Mouse (Mus musculus) B cell, adult 2 months (primary cell): Measurements from ENCODE around the gene Pdzrn3.

Experiments
- DNase-seq, 2 experiments: peaks; one replicate each; pipeline ENCODE4 v3.0.0; 2022

The Pdzrn3 gene

GRCm38 (mm10) chr6:101327196-101327595 lies 50.5 kb downstream of the Pdzrn3 start:
- no peak for DNase-seq

- no peak for DNase-seq
Measured at GRCm38 (mm10) chr6:101325842-101326639, 51.7 kb downstream of the Pdzrn3 start.

- no peak for DNase-seq
Measured at GRCm38 (mm10) chr6:101322580-101322979, 55.1 kb downstream of the Pdzrn3 start.

- no peak for DNase-seq
Measured at GRCm38 (mm10) chr6:101320386-101320785, 57.3 kb downstream of the Pdzrn3 start.

GRCm38 (mm10) chr6:101319374-101319967 lies 58.2 kb downstream of the Pdzrn3 start:
- DNase-seq: no peak

- DNase-seq: no peak
Measured at GRCm38 (mm10) chr6:101318530-101318929, 59.2 kb downstream of the Pdzrn3 start.

GRCm38 (mm10) chr6:101311446-101311845 lies 66.3 kb downstream of the Pdzrn3 start:
- no peak for DNase-seq

- DNase-seq: no peak
Measured at GRCm38 (mm10) chr6:101310491-101310890, 67.2 kb downstream of the Pdzrn3 start.

- DNase-seq: no peak
Measured at GRCm38 (mm10) chr6:101307964-101308531, 69.6 kb downstream of the Pdzrn3 start.

- DNase-seq: no peak
Measured at GRCm38 (mm10) chr6:101306834-101307233, 70.9 kb downstream of the Pdzrn3 start.

GRCm38 (mm10) chr6:101305543-101305942 lies 72.2 kb downstream of the Pdzrn3 start:
- no peak for DNase-seq

GRCm38 (mm10) chr6:101303959-101304738 lies 73.5 kb downstream of the Pdzrn3 start:
- no peak for DNase-seq

- DNase-seq: no peak
Measured at GRCm38 (mm10) chr6:101303501-101303900, 74.2 kb downstream of the Pdzrn3 start.

- no peak for DNase-seq
Measured at GRCm38 (mm10) chr6:101301154-101301553, 76.5 kb downstream of the Pdzrn3 start.

GRCm38 (mm10) chr6:101299434-101299833 lies 78.3 kb downstream of the Pdzrn3 start:
- DNase-seq: no peak

- no peak for DNase-seq
Measured at GRCm38 (mm10) chr6:101297563-101298520, 79.9 kb downstream of the Pdzrn3 start.

- no peak for DNase-seq
Measured at GRCm38 (mm10) chr6:101296997-101297396, 80.7 kb downstream of the Pdzrn3 start.

- DNase-seq: no peak
Measured at GRCm38 (mm10) chr6:101296280-101296679, 81.4 kb downstream of the Pdzrn3 start.

GRCm38 (mm10) chr6:101293036-101293572 lies 84.6 kb downstream of the Pdzrn3 start:
- DNase-seq: no peak

- DNase-seq: no peak
Measured at GRCm38 (mm10) chr6:101291944-101292343, 85.8 kb downstream of the Pdzrn3 start.

- DNase-seq: no peak
Measured at GRCm38 (mm10) chr6:101290160-101290559, 87.5 kb downstream of the Pdzrn3 start.

GRCm38 (mm10) chr6:101289428-101289827 lies 88.3 kb downstream of the Pdzrn3 start:
- no peak for DNase-seq
